Mouse (Mus musculus): ENCODE data around the gene Ppp1r16b. TPM values are rescaled to one million over a fixed set of nuclear protein-coding genes. Genes with fewer than 3 reads are reported as not detected.

The Ppp1r16b gene
- polyA plus RNA-seq, 2 experiments = 1.4 to 4.1 TPM

DNA sequence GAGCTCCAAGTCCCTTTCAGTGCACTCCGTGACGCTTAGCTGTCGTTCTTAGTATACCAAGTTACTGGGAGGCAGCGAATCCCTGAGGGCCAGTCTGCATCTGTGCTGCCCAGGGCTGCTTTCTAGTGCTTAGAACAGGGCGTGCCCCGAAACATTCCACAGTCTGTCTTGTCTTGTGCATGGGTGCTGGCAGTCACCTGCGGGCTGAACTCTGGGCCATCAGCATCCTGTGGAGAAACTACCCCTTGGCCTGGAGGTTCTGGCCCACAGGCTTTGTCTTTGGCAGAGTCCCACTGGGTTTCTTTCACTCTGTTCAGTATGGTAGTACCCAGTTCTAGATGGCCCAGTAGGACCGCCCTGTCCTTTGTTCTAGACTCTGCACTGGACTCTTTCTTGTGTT, 135.6 kb downstream of the Ppp1r16b start:
- DNase-seq (ENCODE audit: low spot score) (no peak), ATAC-seq (ENCODE audit: low FRiP score, low read depth) (no peak)
- H3K4me3 ChIP-seq (replicated peaks; ENCODE audit: low read length) = no peak overlapping the region
- H3K9me3 ChIP-seq (ENCODE audit: control insufficient read depth, low read length) = peaks cover 3% of the 10 kb centered on the region; the same call in 1 of the 2 replicates
- 92% methylated on average over 8 of the region's 8 CpGs for WGBS
- no peaks in the 10 kb centered on the region for H3K27me3 ChIP-seq (ENCODE audit: control insufficient read depth, insufficient read depth, low read length)
- H3K36me3 ChIP-seq (ENCODE audit: control insufficient read depth, insufficient read depth, low read length) = peaks cover 18% of the 10 kb centered on the region
- H3K4me1 ChIP-seq (ENCODE audit: control insufficient read depth, insufficient read depth, low read length) = peaks cover 7% of the 10 kb centered on the region; the same call in 1 of the 2 replicates
- no peak overlapping the region for H3K4me2 ChIP-seq (replicated peaks; ENCODE audit: low read depth, low read length, severe bottlenecking)
- TF ChIP-seq POLR2A (IDR thresholded peaks at IDR 0.05; ENCODE audit: borderline replicate concordance, extremely low read depth, insufficient read depth, insufficient read length) = no peak
- no peak overlapping the region for H3K27ac ChIP-seq (replicated peaks; ENCODE audit: low read depth, low read length)
- H3K9ac ChIP-seq (ENCODE audit: low read depth, low read length, severe bottlenecking) = no peak overlapping the region

DNA sequence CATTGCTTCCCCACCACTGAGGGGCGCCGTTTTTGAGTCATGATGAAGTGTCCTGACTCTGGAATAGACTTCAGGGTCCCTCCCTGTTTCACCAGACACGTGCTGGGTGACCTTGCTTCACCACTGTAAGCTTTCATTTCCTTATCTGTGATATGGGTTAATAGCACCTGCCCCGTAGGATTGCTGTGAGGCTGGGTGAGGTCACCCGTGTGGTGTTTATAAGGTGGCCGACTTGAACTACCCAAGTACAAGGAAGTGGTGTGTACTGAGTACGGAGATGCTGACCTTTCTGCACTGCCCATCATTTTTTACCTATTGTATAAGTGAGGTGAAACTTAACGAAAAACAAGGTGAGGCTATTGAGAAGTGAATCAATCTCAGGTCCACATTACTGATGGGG, 138.4 kb downstream of the Ppp1r16b start:
- Histone ChIP-seq H3K27me3 (ENCODE audit: control insufficient read depth, insufficient read depth, low read length) (no peaks in the 10 kb centered on the region), H3K9ac (ENCODE audit: low read depth, low read length, severe bottlenecking) (no peak overlapping the region), H3K27ac (replicated peaks; ENCODE audit: low read depth, low read length) (no peak overlapping the region), H3K9me3 (ENCODE audit: control insufficient read depth, low read length) (peaks cover 3% of the 10 kb centered on the region; the same call in 1 of the 2 replicates), H3K4me3 (replicated peaks; ENCODE audit: low read length) (no peak overlapping the region), H3K4me2 (replicated peaks; ENCODE audit: low read depth, low read length, severe bottlenecking) (no peak overlapping the region), H3K4me1 (ENCODE audit: control insufficient read depth, insufficient read depth, low read length) (peaks cover 6% of the 10 kb centered on the region; the same call in 1 of the 2 replicates), H3K36me3 (ENCODE audit: control insufficient read depth, insufficient read depth, low read length) (peaks cover 21% of the 10 kb centered on the region)
- DNase-seq (ENCODE audit: low spot score) = no peak
- 92% methylated on average over 8 of the region's 8 CpGs for whole genome bisulfite sequencing
- ATAC-seq (ENCODE audit: low FRiP score, low read depth) = no peak
- no peak for TF ChIP-seq POLR2A (IDR thresholded peaks at IDR 0.05; ENCODE audit: borderline replicate concordance, extremely low read depth, insufficient read depth, insufficient read length)

DNA sequence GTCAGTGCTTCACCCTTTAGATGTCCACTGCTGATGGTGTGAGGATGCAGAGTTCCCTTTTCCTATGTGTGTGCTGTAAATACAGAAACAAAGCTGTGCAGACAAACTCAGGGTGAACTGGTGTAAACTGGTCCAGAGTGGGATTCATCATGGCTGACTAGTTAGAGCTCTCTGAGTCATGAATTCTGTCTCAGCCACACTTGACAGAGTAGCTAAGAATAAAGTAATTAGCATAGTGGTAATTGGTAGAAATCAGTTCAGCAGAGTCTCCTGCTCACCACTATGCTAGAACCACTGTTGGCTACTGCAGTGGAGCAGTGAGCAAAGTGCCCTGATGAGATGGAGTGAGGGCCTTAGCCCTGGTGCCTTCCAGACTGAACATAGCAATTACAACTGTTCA, 150.5 kb downstream of the Ppp1r16b start:
- no peak overlapping the region for H3K4me3 ChIP-seq (replicated peaks; ENCODE audit: low read length)
- H3K36me3 ChIP-seq (ENCODE audit: control insufficient read depth, insufficient read depth, low read length) = peaks cover 37% of the 10 kb centered on the region
- H3K9me3 ChIP-seq (ENCODE audit: control insufficient read depth, low read length) = no peaks in the 10 kb centered on the region
- no peaks in the 10 kb centered on the region for H3K27me3 ChIP-seq (ENCODE audit: control insufficient read depth, insufficient read depth, low read length)
- H3K27ac ChIP-seq (replicated peaks; ENCODE audit: low read depth, low read length) = no peak overlapping the region
- ATAC-seq (ENCODE audit: low FRiP score, low read depth) = no peak
- H3K4me1 ChIP-seq (ENCODE audit: control insufficient read depth, insufficient read depth, low read length) = no peaks in the 10 kb centered on the region
- no peak for DNase-seq (ENCODE audit: low spot score)
- no peak overlapping the region for H3K9ac ChIP-seq (ENCODE audit: low read depth, low read length, severe bottlenecking)
- H3K4me2 ChIP-seq (replicated peaks; ENCODE audit: low read depth, low read length, severe bottlenecking) = no peak overlapping the region
- TF ChIP-seq POLR2A (IDR thresholded peaks at IDR 0.05; ENCODE audit: borderline replicate concordance, extremely low read depth, insufficient read depth, insufficient read length) = no peak

MicroRNAs within 50 kb of the gene (microRNA counts, 519-probe panel; counts per million panel counts)
- microRNA mmu-miR-3474 = not detected

Small RNAs within 50 kb of the gene (microRNA-seq; reads per million reads assigned to microRNA genes)
- not detected for gene Gm26141
- 0.92 reads per million for gene Mir3474

Other genes starting within 250 kb of the Ppp1r16b start
- 0.26 and 0.97 TPM in 2 replicates for gene Adig, start 162.8 kb upstream of the Ppp1r16b start, polyA plus RNA-seq (2012; rRNA removed)
- 1.1 and 1.7 TPM in 2 replicates for gene Adig, start 162.8 kb upstream of the Ppp1r16b start, polyA plus RNA-seq (2014; fragmentation: Nextera tagmentation; extraction: Ambion mirVana)
- 3.3 and 5.5 TPM in 2 replicates for gene Arhgap40, start 152.6 kb upstream of the Ppp1r16b start, polyA plus RNA-seq (2012; rRNA removed)
- gene Arhgap40, start 152.6 kb upstream of the Ppp1r16b start, polyA plus RNA-seq (2014; fragmentation: Nextera tagmentation; extraction: Ambion mirVana) = 3.9 and 4.0 TPM in 2 replicates
- 0.21 and 0.36 TPM in 2 replicates for gene Slc32a1, start 54.6 kb upstream of the Ppp1r16b start, polyA plus RNA-seq (2012; rRNA removed)
- not detected in 2 replicates for gene Slc32a1, start 54.6 kb upstream of the Ppp1r16b start, polyA plus RNA-seq (2014; fragmentation: Nextera tagmentation; extraction: Ambion mirVana)
- gene Actr5, start 40.5 kb upstream of the Ppp1r16b start, polyA plus RNA-seq (2012; rRNA removed) = 13.5 and 14.5 TPM in 2 replicates
- gene Actr5, start 40.5 kb upstream of the Ppp1r16b start, polyA plus RNA-seq (2014; fragmentation: Nextera tagmentation; extraction: Ambion mirVana) = 12.3 and 13.4 TPM in 2 replicates
- 38.5 and 48.6 TPM in 2 replicates for gene Fam83d, start 102.7 kb downstream of the Ppp1r16b start, polyA plus RNA-seq (2012; rRNA removed)
- gene Fam83d, start 102.7 kb downstream of the Ppp1r16b start, polyA plus RNA-seq (2014; fragmentation: Nextera tagmentation; extraction: Ambion mirVana) = 35.0 and 39.7 TPM in 2 replicates
- gene Dhx35, start 129.4 kb downstream of the Ppp1r16b start, polyA plus RNA-seq (2012; rRNA removed) = 24.2 and 29.5 TPM in 2 replicates
- 12.3 and 13.7 TPM in 2 replicates for gene Dhx35, start 129.4 kb downstream of the Ppp1r16b start, polyA plus RNA-seq (2014; fragmentation: Nextera tagmentation; extraction: Ambion mirVana)

Measured in limb, embryonic 14.5 days (tissue).